ENCODE assay signal across 8 mouse cellular contexts in genomic region chr2:37431609-37432008, GRCm38 (mm10). TPM values are rescaled to one million over a fixed set of nuclear protein-coding genes. Genes with fewer than 3 reads are reported as not detected.
DNase-seq lines count a peak whose midpoint lies in the region; ATAC-seq lines count a peak whose summit lies in the region.

No protein-coding gene starts in this region.

- no peaks in the 10 kb centered on the region for H3K27me3 ChIP-seq in heart, embryonic 15.5 days
- H3K27me3 ChIP-seq in hindbrain, embryonic 13.5 days, result no peaks in the 10 kb centered on the region
- H3K27me3 ChIP-seq in midbrain, embryonic 15.5 days (replicated peaks), result no peaks in the 10 kb centered on the region

- peaks cover 11% of the 10 kb centered on the region for H3K4me1 ChIP-seq in heart, embryonic 15.5 days (replicated peaks)
- H3K4me1 ChIP-seq in hindbrain, embryonic 13.5 days (replicated peaks), result peaks cover 21% of the 10 kb centered on the region
- H3K4me1 ChIP-seq in midbrain, embryonic 15.5 days, result peaks cover 21% of the 10 kb centered on the region

- peak overlapping the region; percentile 89 for H3K4me3 ChIP-seq in heart, embryonic 15.5 days
- peak overlapping the region; percentile 88 for H3K4me3 ChIP-seq in hindbrain, embryonic 13.5 days
- peak overlapping the region; percentile 74 for H3K4me3 ChIP-seq in midbrain, embryonic 15.5 days

- ATAC-seq in heart, embryonic 15.5 days (replicated peaks; ENCODE audit: insufficient number of reproducible peaks, insufficient read depth, low FRiP score, low read depth), result no peak
- ATAC-seq in hindbrain, embryonic 13.5 days (ENCODE audit: low FRiP score), result peak; percentile 24
- peak; percentile 40 for ATAC-seq in midbrain, embryonic 15.5 days (replicated peaks)

- H3K27ac ChIP-seq in heart, embryonic 15.5 days, result peak overlapping the region; percentile 89
- H3K27ac ChIP-seq in hindbrain, embryonic 13.5 days, result peak overlapping the region; percentile 99
- peak overlapping the region; percentile 96 for H3K27ac ChIP-seq in midbrain, embryonic 15.5 days

- H3K9me3 ChIP-seq in heart, embryonic 15.5 days (replicated peaks), result no peaks in the 10 kb centered on the region
- no peaks in the 10 kb centered on the region for H3K9me3 ChIP-seq in hindbrain, embryonic 13.5 days
- H3K9me3 ChIP-seq in midbrain, embryonic 15.5 days, result no peaks in the 10 kb centered on the region

- peak overlapping the region; percentile 83 for H3K4me2 ChIP-seq in heart, embryonic 15.5 days
- peak overlapping the region; percentile 91 for H3K4me2 ChIP-seq in hindbrain, embryonic 13.5 days
- H3K4me2 ChIP-seq in midbrain, embryonic 15.5 days, result peak overlapping the region; percentile 80

- H3K36me3 ChIP-seq in heart, embryonic 15.5 days, result peaks cover 32% of the 10 kb centered on the region
- H3K36me3 ChIP-seq in hindbrain, embryonic 13.5 days, result peaks cover 24% of the 10 kb centered on the region
- H3K36me3 ChIP-seq in midbrain, embryonic 15.5 days (replicated peaks), result peaks cover 7% of the 10 kb centered on the region; the same call in 1 of the 2 replicates

- peak overlapping the region; percentile 10; the same call in 1 of the 2 replicates for H3K9ac ChIP-seq in heart, embryonic 15.5 days
- peak overlapping the region; percentile 90 for H3K9ac ChIP-seq in hindbrain, embryonic 13.5 days
- H3K9ac ChIP-seq in midbrain, embryonic 15.5 days, result peak overlapping the region; percentile 76

- WGBS in heart, embryonic 15.5 days, result 29% methylated on average over 7 of the region's 7 CpGs
- WGBS in hindbrain, embryonic 13.5 days, result 22% methylated on average over 7 of the region's 7 CpGs
- WGBS in midbrain, embryonic 15.5 days, result 17% methylated on average over 7 of the region's 7 CpGs

- DNase-seq in heart, adult 11 months, result no peak
- peak; percentile 41 for DNase-seq in R1 (ENCODE audit: low read depth, low spot score)
- no peak for DNase-seq in spleen, adult 18-20 months
- no peak for DNase-seq in adrenal gland, postnatal 4 days (ENCODE audit: low spot score in 2 of 2)
- DNase-seq in natural killer cell, adult 2 months (ENCODE audit: low spot score in 2 of 2), result no peak

RNA-seq across cellular contexts. Expression of gene Rc3h2, which starts 8.9 kb away (rescaled TPM):
- polyA plus RNA-seq in heart, embryonic 15.5 days (2015; fragmentation: Nextera tagmentation; extraction: Ambion mirVana), result 9.2 and 11.4 TPM in 2 replicates
- polyA plus RNA-seq in hindbrain, embryonic 13.5 days (2015; fragmentation: Nextera tagmentation; extraction: Ambion mirVana), result 23.1 and 24.6 TPM in 2 replicates
- polyA plus RNA-seq in midbrain, embryonic 15.5 days (2015; fragmentation: Nextera tagmentation; extraction: Ambion mirVana), result 20.6 and 21.7 TPM in 2 replicates
- total RNA-seq in adrenal gland, postnatal 4 days (2021), result 10 to 100 TPM; 49.3 to 51.6 TPM

RNA-seq across cellular contexts. Expression of gene Zbtb26, which starts 11.3 kb away (rescaled TPM):
- polyA plus RNA-seq in heart, embryonic 15.5 days (2015; fragmentation: Nextera tagmentation; extraction: Ambion mirVana), result 3.9 and 4.8 TPM in 2 replicates
- 8.5 and 8.7 TPM in 2 replicates for polyA plus RNA-seq in hindbrain, embryonic 13.5 days (2015; fragmentation: Nextera tagmentation; extraction: Ambion mirVana)
- 7.5 and 7.7 TPM in 2 replicates for polyA plus RNA-seq in midbrain, embryonic 15.5 days (2015; fragmentation: Nextera tagmentation; extraction: Ambion mirVana)
- 10 to 100 TPM; 12.2 to 15.1 TPM for total RNA-seq in adrenal gland, postnatal 4 days (2021)

RNA-seq across cellular contexts. Expression of gene Zbtb6, which starts 11.4 kb away (rescaled TPM):
- 3.3 and 3.9 TPM in 2 replicates for polyA plus RNA-seq in heart, embryonic 15.5 days (2015; fragmentation: Nextera tagmentation; extraction: Ambion mirVana)
- polyA plus RNA-seq in hindbrain, embryonic 13.5 days (2015; fragmentation: Nextera tagmentation; extraction: Ambion mirVana), result 14.1 and 15.1 TPM in 2 replicates
- polyA plus RNA-seq in midbrain, embryonic 15.5 days (2015; fragmentation: Nextera tagmentation; extraction: Ambion mirVana), result 15.6 and 17.5 TPM in 2 replicates
- total RNA-seq in adrenal gland, postnatal 4 days (2021), result 10 to 100 TPM; 16.9 to 17.1 TPM

RNA-seq across cellular contexts. Expression of gene Rabgap1, which starts 11.5 kb away (rescaled TPM):
- polyA plus RNA-seq in heart, embryonic 15.5 days (2015; fragmentation: Nextera tagmentation; extraction: Ambion mirVana), result 25.3 and 25.9 TPM in 2 replicates
- polyA plus RNA-seq in hindbrain, embryonic 13.5 days (2015; fragmentation: Nextera tagmentation; extraction: Ambion mirVana), result 60.1 and 63.3 TPM in 2 replicates
- polyA plus RNA-seq in midbrain, embryonic 15.5 days (2015; fragmentation: Nextera tagmentation; extraction: Ambion mirVana), result 51.6 and 52.7 TPM in 2 replicates
- total RNA-seq in adrenal gland, postnatal 4 days (2021), result 10 to 100 TPM; 71.1 TPM

Comparison
In these comparisons a context has a peak if more than half of its experiments do, and no peak if none do; other contexts are left out.
1. H3K9ac ChIP-seq: peak in every context shown above with its lines; median percentile 90 in hindbrain, embryonic 13.5 days; 76 in midbrain, embryonic 15.5 days; 10 in heart, embryonic 15.5 days.